Mouse (Mus musculus) midbrain, embryonic 16.5 days (tissue): ENCODE results near the gene Trim46. TPM values are rescaled to one million over a fixed set of nuclear protein-coding genes. Genes with fewer than 3 reads are reported as not detected.

Experiments
- ATAC-seq: fragments of 200-750 bp; cut with Nextera tagmentation; 2 replicates; pipeline ENCODE4 v1.8.0; 2017; ENCODE audit warnings: moderate TSS enrichment
- H3K27ac ChIP-seq: fragments of 300-500 bp; sonication (generic); 2 replicates; pipeline ENCODE4 v1.5.1; 2014; ENCODE audit warnings: mild to moderate bottlenecking, low read length, mixed read lengths
- H3K27me3 ChIP-seq: fragments of 300-500 bp; sonication (generic); 2 replicates; pipeline ENCODE4 v1.6.1; 2014; ENCODE audit warnings: low read depth, low read length, mixed read lengths; ENCODE audit not compliant: control insufficient read depth, insufficient read depth
- H3K36me3 ChIP-seq: fragments of 300-500 bp; sonication (generic); 2 replicates; pipeline ENCODE4 v1.6.1; 2014; ENCODE audit warnings: mild to moderate bottlenecking, low read length, moderate library complexity, mixed read lengths; ENCODE audit not compliant: control insufficient read depth, insufficient read depth
- H3K4me1 ChIP-seq: fragments of 300-500 bp; sonication (generic); 2 replicates; pipeline ENCODE4 v1.6.1; 2014; ENCODE audit warnings: mild to moderate bottlenecking, low read length, mixed read lengths; ENCODE audit not compliant: control insufficient read depth, insufficient read depth
- H3K4me2 ChIP-seq: fragments of 300-500 bp; sonication (generic); 2 replicates; pipeline ENCODE4 v1.6.1; 2014; ENCODE audit warnings: mild to moderate bottlenecking, low read length, mixed read lengths
- H3K4me3 ChIP-seq: fragments of 300-500 bp; sonication (generic); 2 replicates; pipeline ENCODE4 v1.5.1; 2014; ENCODE audit warnings: low read depth, mild to moderate bottlenecking, low read length, moderate library complexity, mixed read lengths
- H3K9ac ChIP-seq: fragments of 300-500 bp; sonication (generic); 2 replicates; pipeline ENCODE4 v1.6.1; 2014; ENCODE audit warnings: low read depth, low read length, mixed read lengths
- H3K9me3 ChIP-seq: fragments of 300-500 bp; sonication (generic); replicated peaks from 2 replicates; pipeline ENCODE4 v1.6.1; 2014; ENCODE audit warnings: mild to moderate bottlenecking, low read length, mixed read lengths; ENCODE audit not compliant: control insufficient read depth, poor library complexity, severe bottlenecking
- WGBS: fragments of 180-500 bp; shearing (Covaris S2); extraction: QIAGEN DNeasy Blood & Tissue Kit; methylation state at CpG from one replicate; pipeline ENCODE4 v1.1.7; 2014; 5-methylcytosine and 5-hydroxymethylcytosine counted together
- polyA plus RNA-seq: library from polyadenylated mRNA; unstranded; fragments of >200 nt; fragmentation: Nextera tagmentation; extraction: Ambion mirVana; gene quantifications from 2 replicates; pipeline ENCODE4 v1.2.1, GENCODE M21; 2015

The Trim46 gene
- polyA plus RNA-seq, 1 experiment from 2014 or later = 91.2 TPM

- Histone ChIP-seq H3K9ac (no peak overlapping the region), H3K27me3 (0 out of 2 replicates have a peak, but pooled peaks cover 4% of the 10 kb centered on the region), H3K4me2 (no peak overlapping the region), H3K4me3 (no peak overlapping the region), H3K36me3 (no peaks in the 10 kb centered on the region), H3K4me1 (peaks cover 19% of the 10 kb centered on the region), H3K9me3 (no peaks in the 10 kb centered on the region), H3K27ac (no peak overlapping the region)
- ATAC-seq = no peak
- WGBS = 94% methylated on average over 3 of the region's 3 CpGs
These were observed 38.2 kb upstream of the Trim46 start for GRCm38 (mm10) chr3:89284261-89284660.

- ATAC-seq = no peak
- H3K27ac ChIP-seq = no peak overlapping the region
- H3K9ac ChIP-seq = no peak overlapping the region
- H3K36me3 ChIP-seq = no peaks in the 10 kb centered on the region
- peaks cover 21% of the 10 kb centered on the region for H3K4me1 ChIP-seq
- 0 out of 2 replicates have a peak, but pooled peaks cover 4% of the 10 kb centered on the region for H3K27me3 ChIP-seq
- H3K4me2 ChIP-seq = no peak overlapping the region
- no peak overlapping the region for H3K4me3 ChIP-seq
- no peaks in the 10 kb centered on the region for H3K9me3 ChIP-seq
- 25% methylated on average over 4 of the region's 4 CpGs for WGBS
These were observed 36.2 kb upstream of the Trim46 start for GRCm38 (mm10) chr3:89282291-89282643.

DNA sequence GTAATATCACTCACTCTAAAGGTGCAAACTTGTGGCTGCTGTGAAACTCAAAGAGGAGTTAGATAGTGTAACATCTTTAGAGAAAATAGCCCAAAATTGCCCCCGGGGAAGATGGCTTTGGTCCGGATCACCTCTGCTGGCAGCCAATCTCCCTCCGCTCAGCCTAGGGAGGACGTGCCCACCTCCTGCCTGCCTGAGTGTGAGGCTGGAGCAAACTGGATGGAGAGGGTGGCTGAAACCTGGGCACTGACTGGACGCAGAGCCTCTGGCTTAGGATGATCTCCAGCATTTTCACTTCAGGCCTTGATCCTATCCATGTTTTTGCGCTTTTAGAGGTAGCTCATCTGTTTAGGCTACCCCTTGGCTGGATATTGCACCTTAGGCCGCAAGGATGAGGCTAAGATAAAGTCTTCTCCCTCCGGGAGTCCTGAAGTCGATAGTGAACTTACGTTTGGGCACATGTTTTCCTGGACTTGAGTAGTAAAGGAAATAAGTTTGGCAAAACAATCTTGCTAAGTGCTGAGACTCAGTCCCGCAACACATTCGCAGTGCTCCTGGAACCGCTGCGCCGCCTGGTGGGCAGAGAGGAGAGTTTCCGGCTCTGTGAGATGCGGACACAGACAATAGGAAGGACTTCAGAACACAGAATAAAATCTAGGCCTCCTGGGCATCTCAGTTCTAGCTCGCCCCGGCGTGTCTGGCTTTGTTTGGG is 35.6 kb upstream of the Trim46 start:
- H3K27ac ChIP-seq = no peak overlapping the region
- peaks cover 21% of the 10 kb centered on the region for H3K4me1 ChIP-seq
- H3K9me3 ChIP-seq = no peaks in the 10 kb centered on the region
- H3K9ac ChIP-seq = no peak overlapping the region; the same call in 1 of the 2 replicates
- H3K36me3 ChIP-seq = no peaks in the 10 kb centered on the region
- H3K27me3 ChIP-seq = 0 out of 2 replicates have a peak, but pooled peaks cover 4% of the 10 kb centered on the region
- no peak for ATAC-seq
- peak overlapping the region; percentile 95 for H3K4me2 ChIP-seq
- WGBS = 11% methylated on average over 20 of the region's 20 CpGs
- H3K4me3 ChIP-seq = peak overlapping the region; percentile 52; the same call in 1 of the 2 replicates

DNA sequence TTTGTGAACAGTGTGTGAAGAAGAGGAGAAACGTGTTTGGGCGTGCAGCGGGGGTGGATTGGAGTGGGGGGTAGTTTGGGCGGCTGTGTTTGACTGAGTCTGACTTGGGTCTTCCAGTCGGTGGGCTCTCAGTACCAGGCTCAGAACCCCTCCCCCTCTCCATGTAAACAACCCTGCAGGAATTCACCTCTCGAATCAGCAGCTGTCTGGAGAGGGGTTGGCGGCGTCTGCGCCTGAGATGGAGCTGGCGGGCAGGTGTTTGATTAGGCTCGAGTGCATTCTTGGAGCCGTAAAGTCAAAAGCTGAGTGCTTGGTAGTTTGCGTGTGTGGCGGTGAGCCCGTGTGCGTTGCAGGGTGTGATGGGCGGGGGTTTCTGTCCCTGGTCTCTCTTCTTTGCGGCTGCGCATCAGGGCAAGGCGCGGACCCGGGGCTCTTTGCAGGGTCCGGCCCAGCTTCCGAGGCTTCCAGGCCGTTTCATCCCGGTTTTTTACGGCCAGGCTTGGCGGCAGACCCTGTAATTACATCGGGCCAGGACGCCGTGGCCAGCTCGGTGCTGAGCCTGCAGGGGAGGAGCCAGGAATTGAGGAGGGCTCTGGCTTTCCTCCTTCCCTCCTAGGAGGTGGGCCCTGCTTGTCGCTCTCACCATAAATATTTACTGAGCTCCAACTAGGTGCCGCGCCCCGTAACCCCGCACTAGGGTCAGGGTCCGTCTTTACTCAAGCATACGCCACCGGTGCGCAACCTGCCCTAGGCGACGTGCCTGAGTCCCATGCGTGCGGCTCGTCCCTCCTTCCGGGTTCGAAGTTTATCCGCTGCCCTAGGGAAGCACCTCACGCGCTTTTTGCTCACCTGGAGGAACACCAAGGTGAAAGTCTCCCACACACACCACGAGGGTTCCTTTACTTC is 34.8 kb upstream of the Trim46 start, which contains the start of gene Efna1:
Gene Efna1 (minus strand): TSS at position 537 of the 906 bp plus-strand sequence.
- 0 out of 2 replicates have a peak, but pooled peaks cover 4% of the 10 kb centered on the region for H3K27me3 ChIP-seq
- peak within 1 kb of the TSS; percentile 62 for H3K9ac ChIP-seq
- H3K4me3 ChIP-seq = peak within 1 kb of the TSS; percentile 52
- ATAC-seq = peak; percentile 34
- peak within 1 kb of the TSS; percentile 51 for H3K27ac ChIP-seq
- no peaks in the 10 kb centered on the region for H3K9me3 ChIP-seq
- WGBS = under 1% methylated on average over 52 of the region's 52 CpGs
- peaks cover 21% of the 10 kb centered on the region for H3K4me1 ChIP-seq
- no peaks in the 10 kb centered on the region for H3K36me3 ChIP-seq
- peak within 1 kb of the TSS; percentile 95 for H3K4me2 ChIP-seq

GRCm38 (mm10) chr3:89280050-89280605 is 34.0 kb upstream of the Trim46 start:
- WGBS = under 1% methylated on average over 28 of the region's 29 CpGs
- Histone ChIP-seq H3K27ac (no peak overlapping the region; the same call in 1 of the 2 replicates), H3K4me3 (peak overlapping the region; percentile 52), H3K36me3 (no peaks in the 10 kb centered on the region), H3K4me1 (peaks cover 21% of the 10 kb centered on the region), H3K9me3 (no peaks in the 10 kb centered on the region), H3K27me3 (0 out of 2 replicates have a peak, but pooled peaks cover 4% of the 10 kb centered on the region), H3K9ac (peak overlapping the region; percentile 62), H3K4me2 (peak overlapping the region; percentile 95)
- peak; percentile 4; the same call in 1 of the 2 replicates for ATAC-seq

GRCm38 (mm10) chr3:89279153-89279890 is 33.2 kb upstream of the Trim46 start:
- WGBS = 2% methylated on average over 35 of the region's 35 CpGs
- Histone ChIP-seq H3K4me1 (peaks cover 21% of the 10 kb centered on the region), H3K27me3 (0 out of 2 replicates have a peak, but pooled peaks cover 4% of the 10 kb centered on the region), H3K27ac (peak overlapping the region; percentile 44; the same call in 1 of the 2 replicates), H3K4me3 (peak overlapping the region; percentile 52), H3K4me2 (peak overlapping the region; percentile 95), H3K36me3 (no peaks in the 10 kb centered on the region), H3K9me3 (no peaks in the 10 kb centered on the region), H3K9ac (peak overlapping the region; percentile 62)
- ATAC-seq = peak; percentile 53

GRCm38 (mm10) chr3:89278643-89279042 is 32.5 kb upstream of the Trim46 start:
- H3K4me2 ChIP-seq = peak overlapping the region; percentile 95; the same call in 1 of the 2 replicates
- no peaks in the 10 kb centered on the region for H3K9me3 ChIP-seq
- H3K27ac ChIP-seq = no peak overlapping the region
- 0 out of 2 replicates have a peak, but pooled peaks cover 4% of the 10 kb centered on the region for H3K27me3 ChIP-seq
- 30% methylated on average over 8 of the region's 8 CpGs for WGBS
- peak overlapping the region; percentile 52 for H3K4me3 ChIP-seq
- H3K9ac ChIP-seq = no peak overlapping the region
- H3K36me3 ChIP-seq = no peaks in the 10 kb centered on the region
- no peak for ATAC-seq
- H3K4me1 ChIP-seq = peaks cover 21% of the 10 kb centered on the region

DNA sequence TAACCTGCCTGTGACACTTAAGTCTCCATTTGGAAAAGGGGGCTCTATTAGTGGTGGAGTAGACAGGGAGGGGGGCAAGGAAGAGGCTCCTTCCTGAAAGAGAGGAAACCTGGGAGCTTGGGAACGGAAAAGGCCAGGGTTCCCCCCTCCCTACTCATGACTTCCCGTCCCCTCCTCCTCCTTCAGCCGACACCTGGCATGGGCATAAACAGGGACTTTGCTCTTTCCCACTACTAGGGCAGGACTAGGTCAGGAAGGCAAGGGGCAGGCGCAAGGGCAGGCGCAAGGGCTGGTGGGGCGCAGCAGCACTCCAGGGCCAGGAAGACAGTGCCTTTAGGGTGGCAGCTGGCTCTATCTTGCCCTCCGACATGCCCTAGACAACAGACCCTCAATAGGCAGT is 32.0 kb upstream of the Trim46 start:
- Histone ChIP-seq H3K4me3 (no peak overlapping the region), H3K9me3 (no peaks in the 10 kb centered on the region), H3K9ac (no peak overlapping the region), H3K27ac (no peak overlapping the region), H3K27me3 (0 out of 2 replicates have a peak, but pooled peaks cover 4% of the 10 kb centered on the region), H3K4me2 (peak overlapping the region; percentile 95; the same call in 1 of the 2 replicates), H3K4me1 (peaks cover 21% of the 10 kb centered on the region), H3K36me3 (no peaks in the 10 kb centered on the region)
- no peak for ATAC-seq
- 87% methylated on average over 7 of the region's 7 CpGs for WGBS
